Mouse (Mus musculus) CD8-positive naive resting alpha-beta T cell, adult 2 months (primary cell): ENCODE measurements around the gene Cela3b.

ENCODE experiments used
- DNase-seq, 2 experiments: peaks; one replicate each; pipeline ENCODE4 v3.0.0; 2022; ENCODE audit warnings: low read depth in 2 of 2, low spot score in 2 of 2

The Cela3b gene

GRCm38 (mm10) chr4:137375314-137376278 lies 54.7 kb downstream of the Cela3b start:
- no peak for DNase-seq

- no peak for DNase-seq
Measured at GRCm38 (mm10) chr4:137373711-137374110, 56.6 kb downstream of the Cela3b start.

GRCm38 (mm10) chr4:137371596-137372523 lies 58.5 kb downstream of the Cela3b start:
- DNase-seq, result no peak
